Mouse (Mus musculus) hindbrain, embryonic 15.5 days (tissue): ENCODE measurements around the gene Gas2l1. TPM values are rescaled to one million over a fixed set of nuclear protein-coding genes. Genes with fewer than 3 reads are reported as not detected.

Source experiments
- ATAC-seq: fragments of 200-750 bp; cut with Nextera tagmentation; 2 replicates; pipeline ENCODE4 v1.8.0; 2017; ENCODE audit warnings: low read depth, moderate number of reproducible peaks, moderate TSS enrichment; ENCODE audit not compliant: low FRiP score
- H3K27ac ChIP-seq: fragments of 300-500 bp; sonication (generic); replicated peaks from 2 replicates; pipeline ENCODE4 v1.5.1; 2015; ENCODE audit warnings: mild to moderate bottlenecking, inconsistent platforms
- H3K27me3 ChIP-seq: fragments of 300-500 bp; sonication (generic); 2 replicates; pipeline ENCODE4 v1.6.1; 2015; ENCODE audit warnings: control low read depth, inconsistent platforms
- H3K36me3 ChIP-seq: fragments of 300-500 bp; sonication (generic); 2 replicates; pipeline ENCODE4 v1.6.1; 2015; ENCODE audit warnings: control low read depth, inconsistent platforms
- H3K4me1 ChIP-seq: fragments of 300-500 bp; sonication (generic); replicated peaks from 2 replicates; pipeline ENCODE4 v1.6.1; 2015; ENCODE audit warnings: control low read depth, inconsistent platforms
- H3K4me2 ChIP-seq: fragments of 300-500 bp; sonication (generic); 2 replicates; pipeline ENCODE4 v1.6.1; 2015; ENCODE audit warnings: moderate library complexity, mild to moderate bottlenecking, inconsistent platforms
- H3K4me3 ChIP-seq: fragments of 300-500 bp; sonication (generic); 2 replicates; pipeline ENCODE4 v1.5.1; 2015; ENCODE audit warnings: mild to moderate bottlenecking, inconsistent platforms
- H3K9ac ChIP-seq: fragments of 300-500 bp; sonication (generic); 2 replicates; pipeline ENCODE4 v1.6.1; 2015; ENCODE audit warnings: inconsistent platforms
- H3K9me3 ChIP-seq: fragments of 300-500 bp; sonication (generic); 2 replicates; pipeline ENCODE4 v1.6.1; 2016; ENCODE audit warnings: control low read depth, inconsistent platforms
- WGBS: fragments of 180-500 bp; shearing (Covaris S2); methylation state at CpG from one replicate; pipeline ENCODE4 v1.1.7; 2015; 5-methylcytosine and 5-hydroxymethylcytosine counted together
- polyA plus RNA-seq: library from polyadenylated mRNA; unstranded; fragments of >200 nt; fragmentation: Nextera tagmentation; extraction: Ambion mirVana; gene quantifications from 2 replicates; pipeline ENCODE4 v1.2.1, GENCODE M21; 2015

The Gas2l1 gene
- polyA plus RNA-seq, 1 experiment from 2014 or later: 32.2 TPM

GRCm38 (mm10) chr11:5055945-5056938, 8.9 kb downstream of the Gas2l1 start:
- Histone ChIP-seq H3K27ac (no peak overlapping the region), H3K4me3 (no peak overlapping the region), H3K4me2 (no peak overlapping the region), H3K9ac (no peak overlapping the region), H3K36me3 (no peaks in the 10 kb centered on the region; the same call in 1 of the 2 replicates), H3K9me3 (no peaks in the 10 kb centered on the region), H3K27me3 (peaks cover 47% of the 10 kb centered on the region), H3K4me1 (peaks cover 26% of the 10 kb centered on the region)
- WGBS: 34% methylated on average over 23 of the region's 23 CpGs
- ATAC-seq: no peak

- no peaks in the 10 kb centered on the region for H3K36me3 ChIP-seq
- H3K27me3 ChIP-seq: peaks cover 34% of the 10 kb centered on the region
- H3K27ac ChIP-seq: no peak overlapping the region
- no peaks in the 10 kb centered on the region for H3K9me3 ChIP-seq
- H3K9ac ChIP-seq: no peak overlapping the region
- no peak overlapping the region for H3K4me2 ChIP-seq
- WGBS: 60% methylated on average over 6 of the region's 6 CpGs
- peaks cover 18% of the 10 kb centered on the region for H3K4me1 ChIP-seq
- no peak for ATAC-seq
- H3K4me3 ChIP-seq: no peak overlapping the region
These were observed 10.3 kb downstream of the Gas2l1 start for GRCm38 (mm10) chr11:5054874-5055273.

DNA sequence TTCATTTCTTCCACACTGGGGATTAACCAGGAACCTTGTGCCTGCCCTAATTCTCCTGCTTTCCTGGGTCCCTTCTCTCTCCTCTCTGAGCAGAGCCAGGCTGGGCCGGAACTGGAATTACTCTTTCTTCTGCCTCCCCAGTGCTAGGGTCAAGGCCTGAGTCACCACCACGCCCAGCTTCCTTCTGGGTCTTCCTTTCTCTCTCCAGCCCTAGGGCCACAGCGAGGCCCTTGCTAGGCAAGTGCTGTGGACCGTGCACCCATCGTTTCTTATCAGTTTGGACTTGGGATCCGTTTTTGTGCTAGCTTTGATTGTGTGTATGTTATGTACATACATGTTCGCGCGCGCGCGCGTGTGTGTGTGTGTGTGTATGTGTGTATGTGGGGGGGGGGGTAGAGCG, 11.0 kb downstream of the Gas2l1 start:
- Histone ChIP-seq H3K27me3 (peaks cover 26% of the 10 kb centered on the region), H3K27ac (no peak overlapping the region), H3K9me3 (no peaks in the 10 kb centered on the region), H3K4me1 (peaks cover 15% of the 10 kb centered on the region), H3K4me2 (no peak overlapping the region), H3K36me3 (no peaks in the 10 kb centered on the region), H3K9ac (no peak overlapping the region), H3K4me3 (no peak overlapping the region)
- no peak for ATAC-seq
- WGBS: 91% methylated on average over 14 of the region's 14 CpGs

DNA sequence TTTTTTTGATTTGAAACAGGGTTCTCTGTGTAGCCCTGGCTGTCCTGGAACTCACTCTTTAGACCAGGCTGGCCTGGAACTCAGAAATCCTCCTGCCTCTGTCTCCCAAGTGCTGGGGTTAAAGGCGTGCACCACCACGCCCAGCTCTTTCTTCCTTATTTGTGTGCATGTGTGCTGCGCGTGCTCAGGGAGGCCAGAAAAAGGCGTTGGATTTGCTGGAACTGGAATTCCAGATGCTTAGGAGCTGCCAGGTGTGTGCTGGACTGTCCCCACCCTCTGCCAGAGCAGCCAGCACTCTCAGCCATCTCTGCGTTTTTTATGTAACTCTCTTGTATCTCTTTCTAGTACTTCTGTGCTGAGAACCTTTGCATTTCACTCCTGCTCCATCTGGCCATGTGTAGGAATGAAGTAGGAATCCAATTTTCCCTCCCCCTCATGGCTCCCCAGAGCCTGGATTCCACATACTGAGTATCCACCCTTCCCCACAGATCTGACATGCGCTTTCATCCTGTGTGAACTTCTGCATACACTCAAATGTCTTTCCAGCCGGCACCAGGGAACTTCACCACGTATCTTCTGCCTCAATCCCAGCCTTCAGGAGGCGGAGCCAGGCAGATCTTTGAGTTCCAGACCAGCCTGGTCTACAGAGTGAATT, 12.8 kb downstream of the Gas2l1 start:
- 0 out of 2 replicates have a peak, but pooled peaks cover 6% of the 10 kb centered on the region for H3K4me1 ChIP-seq
- H3K27me3 ChIP-seq: peaks cover 18% of the 10 kb centered on the region
- H3K9ac ChIP-seq: no peak overlapping the region
- 80% methylated on average over 10 of the region's 10 CpGs for WGBS
- no peaks in the 10 kb centered on the region for H3K9me3 ChIP-seq
- H3K4me2 ChIP-seq: no peak overlapping the region
- ATAC-seq: no peak
- H3K36me3 ChIP-seq: no peaks in the 10 kb centered on the region
- H3K4me3 ChIP-seq: no peak overlapping the region
- no peak overlapping the region for H3K27ac ChIP-seq

GRCm38 (mm10) chr11:5051629-5052028, 13.5 kb downstream of the Gas2l1 start:
- Histone ChIP-seq H3K27ac (no peak overlapping the region), H3K36me3 (no peaks in the 10 kb centered on the region), H3K9ac (no peak overlapping the region), H3K4me1 (0 out of 2 replicates have a peak, but pooled peaks cover 6% of the 10 kb centered on the region), H3K4me2 (no peak overlapping the region), H3K27me3 (peaks cover 11% of the 10 kb centered on the region; the same call in 1 of the 2 replicates), H3K4me3 (no peak overlapping the region), H3K9me3 (no peaks in the 10 kb centered on the region)
- 84% methylated on average over 10 of the region's 10 CpGs for WGBS
- ATAC-seq: no peak

- Histone ChIP-seq H3K36me3 (peaks cover 13% of the 10 kb centered on the region; the same call in 1 of the 2 replicates), H3K4me3 (no peak overlapping the region), H3K4me2 (no peak overlapping the region), H3K27ac (no peak overlapping the region), H3K9me3 (no peaks in the 10 kb centered on the region), H3K4me1 (no peaks in the 10 kb centered on the region), H3K27me3 (no peaks in the 10 kb centered on the region), H3K9ac (no peak overlapping the region)
- ATAC-seq: no peak
- WGBS: 52% methylated on average over 12 of the region's 12 CpGs
These were observed 18.7 kb downstream of the Gas2l1 start for GRCm38 (mm10) chr11:5046321-5046926.

- Histone ChIP-seq H3K9ac (no peak overlapping the region), H3K4me2 (no peak overlapping the region), H3K27me3 (no peaks in the 10 kb centered on the region), H3K27ac (no peak overlapping the region), H3K9me3 (no peaks in the 10 kb centered on the region), H3K4me1 (no peaks in the 10 kb centered on the region), H3K36me3 (peaks cover 34% of the 10 kb centered on the region), H3K4me3 (no peak overlapping the region)
- 87% methylated on average over 8 of the region's 8 CpGs for WGBS
- no peak for ATAC-seq
These were observed 22.3 kb downstream of the Gas2l1 start for GRCm38 (mm10) chr11:5042645-5043381.

- no peaks in the 10 kb centered on the region for H3K4me1 ChIP-seq
- 75% methylated on average over 18 of the region's 18 CpGs for WGBS
- no peak overlapping the region for H3K9ac ChIP-seq
- no peak overlapping the region for H3K4me3 ChIP-seq
- no peak overlapping the region for H3K4me2 ChIP-seq
- no peak overlapping the region for H3K27ac ChIP-seq
- H3K27me3 ChIP-seq: no peaks in the 10 kb centered on the region
- no peak for ATAC-seq
- no peaks in the 10 kb centered on the region for H3K9me3 ChIP-seq
- peaks cover 50% of the 10 kb centered on the region for H3K36me3 ChIP-seq
These were observed 23.9 kb downstream of the Gas2l1 start for GRCm38 (mm10) chr11:5041144-5041780.

GRCm38 (mm10) chr11:5040585-5040984, 24.5 kb downstream of the Gas2l1 start:
- Histone ChIP-seq H3K4me1 (no peaks in the 10 kb centered on the region), H3K27me3 (no peaks in the 10 kb centered on the region), H3K9me3 (no peaks in the 10 kb centered on the region), H3K36me3 (peaks cover 56% of the 10 kb centered on the region), H3K27ac (no peak overlapping the region), H3K9ac (no peak overlapping the region), H3K4me3 (no peak overlapping the region), H3K4me2 (no peak overlapping the region)
- no peak for ATAC-seq
- 94% methylated on average over 5 of the region's 5 CpGs for WGBS

DNA sequence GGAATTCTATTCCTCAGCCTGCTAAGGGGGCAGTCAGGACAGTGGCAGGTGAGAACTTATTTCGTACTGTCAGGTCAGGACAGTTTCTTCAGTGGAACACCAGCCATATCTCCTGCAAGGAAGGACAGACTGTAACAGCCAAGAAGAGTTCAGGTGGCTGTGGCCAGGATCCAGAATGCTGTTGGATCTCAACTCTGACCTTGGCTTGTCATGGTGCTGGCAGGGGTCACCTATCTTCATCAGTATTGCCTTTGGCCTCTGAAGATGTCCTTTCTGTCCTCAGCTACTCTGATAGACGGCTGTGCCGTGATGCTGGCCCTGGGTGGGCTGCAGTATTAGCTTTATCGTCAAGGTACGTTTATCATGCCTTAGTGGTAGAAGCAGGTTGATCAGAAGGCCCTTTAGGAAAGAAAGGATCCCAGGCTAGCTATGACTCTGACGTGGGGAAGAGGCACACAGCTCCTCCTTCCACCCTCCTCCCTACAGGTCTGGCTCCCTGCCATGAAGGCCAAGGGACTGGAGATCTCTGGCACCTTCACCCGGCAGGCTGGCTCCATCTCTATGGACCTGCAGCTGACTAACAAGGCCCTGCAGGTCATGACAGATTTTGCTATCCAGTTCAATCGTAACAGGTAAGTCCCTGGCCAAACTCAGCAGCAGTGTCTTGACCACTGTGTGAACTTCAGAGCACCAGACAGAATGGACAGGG, 27.8 kb downstream of the Gas2l1 start:
- WGBS: 88% methylated on average over 8 of the region's 8 CpGs
- Histone ChIP-seq H3K4me1 (no peaks in the 10 kb centered on the region), H3K27ac (no peak overlapping the region), H3K4me2 (no peak overlapping the region), H3K4me3 (no peak overlapping the region), H3K9ac (no peak overlapping the region), H3K36me3 (peaks cover 81% of the 10 kb centered on the region), H3K27me3 (no peaks in the 10 kb centered on the region), H3K9me3 (no peaks in the 10 kb centered on the region)
- ATAC-seq: no peak

DNA sequence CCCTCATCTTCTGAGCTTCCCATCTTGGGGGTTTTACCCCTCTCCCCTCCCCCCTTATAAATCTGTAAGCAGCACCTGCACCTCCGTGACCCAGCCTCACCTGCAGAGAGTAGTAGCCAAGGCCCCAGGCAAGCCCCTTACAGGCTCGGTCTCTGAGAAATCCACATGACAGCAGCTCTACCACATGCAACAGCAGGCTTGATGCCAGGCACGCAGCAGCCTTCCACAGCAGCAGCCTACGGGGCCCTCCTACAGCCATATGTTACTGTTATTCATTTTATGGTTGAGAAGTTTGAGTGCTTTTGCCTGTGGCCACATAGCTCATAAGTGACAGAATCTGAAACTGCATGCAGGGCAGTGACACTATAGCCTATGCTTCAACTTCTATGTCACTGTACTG, 29.7 kb downstream of the Gas2l1 start:
- Histone ChIP-seq H3K27me3 (no peaks in the 10 kb centered on the region), H3K9ac (no peak overlapping the region), H3K27ac (no peak overlapping the region), H3K36me3 (peaks cover 92% of the 10 kb centered on the region), H3K4me2 (no peak overlapping the region), H3K4me1 (no peaks in the 10 kb centered on the region), H3K9me3 (no peaks in the 10 kb centered on the region), H3K4me3 (no peak overlapping the region)
- ATAC-seq: no peak
- WGBS: 88% methylated on average over 4 of the region's 4 CpGs
